Mouse (Mus musculus): ENCODE measurements around the gene Gm13276.
"Not testable (repeated sequence)": the region's sequence is repeated elsewhere in the genome, so short reads cannot be mapped to it uniquely, and the experiment has no call there.

DNA sequence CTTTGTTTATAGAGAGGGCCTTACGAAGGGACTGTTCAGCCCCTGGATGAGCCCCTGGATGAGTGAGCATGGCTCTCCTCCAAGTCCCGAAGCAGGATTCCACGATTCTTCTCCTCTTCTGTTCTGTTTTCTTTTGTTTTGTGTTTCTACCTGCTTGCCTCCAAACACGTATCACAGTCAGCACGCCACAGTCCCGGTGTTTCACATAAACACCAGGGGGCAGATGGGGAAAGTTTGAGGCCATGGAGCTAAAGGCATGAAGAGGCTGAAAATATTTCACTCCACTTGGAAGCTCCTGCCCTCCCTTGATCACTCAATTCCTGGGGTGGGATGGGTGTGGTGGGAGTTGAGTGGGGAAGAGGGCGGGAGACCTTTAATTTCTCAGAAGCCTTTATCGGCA, 23.7 kb upstream of the Gm13276 start:
- TF ChIP-seq POLR2A (IDR thresholded peaks at IDR 0.05; ENCODE audit: control insufficient read depth in 1 of 2, insufficient read depth in 1 of 2, low read depth in 1 of 2, low read length in 2 of 2, poor library complexity in 1 of 2); JUND (IDR thresholded peaks at IDR 0.05; ENCODE audit: low read depth, low read length): not testable (repeated sequence)
